Mouse (Mus musculus) CD4-positive, CD25-positive, alpha-beta regulatory T cell, adult 2 months (primary cell): ENCODE measurements around the gene Rsrc1.
A peak's percentile ranks its signal among the peaks of the same experiment; 100 is the strongest.

Experiments used
- DNase-seq: peaks from one replicate; pipeline ENCODE4 v3.0.0-alpha.2; 2012; ENCODE audit warnings: low read depth, low spot score

Gene Rsrc1

GRCm38 (mm10) chr3:67267448-67267847, 286.3 kb downstream of the Rsrc1 start:
- no peak for DNase-seq

GRCm38 (mm10) chr3:67279781-67280180, 298.6 kb downstream of the Rsrc1 start:
- DNase-seq = no peak

- no peak for DNase-seq
These were observed 299.1 kb downstream of the Rsrc1 start for GRCm38 (mm10) chr3:67280247-67280646.

- DNase-seq = no peak
These were observed 302.8 kb downstream of the Rsrc1 start for GRCm38 (mm10) chr3:67284039-67284438.

- no peak for DNase-seq
These were observed 303.7 kb downstream of the Rsrc1 start for GRCm38 (mm10) chr3:67284848-67285247.

- DNase-seq = no peak
These were observed 307.5 kb downstream of the Rsrc1 start for GRCm38 (mm10) chr3:67288664-67289063.

GRCm38 (mm10) chr3:67289482-67289881, 308.3 kb downstream of the Rsrc1 start:
- no peak for DNase-seq

- DNase-seq = no peak
These were observed 327.5 kb downstream of the Rsrc1 start for GRCm38 (mm10) chr3:67308725-67309124.

- no peak for DNase-seq
These were observed 328.6 kb downstream of the Rsrc1 start for GRCm38 (mm10) chr3:67309644-67310311.

- no peak for DNase-seq
These were observed 330.2 kb downstream of the Rsrc1 start for GRCm38 (mm10) chr3:67311436-67311835.

GRCm38 (mm10) chr3:67322422-67322821, 341.2 kb downstream of the Rsrc1 start:
- no peak for DNase-seq

- no peak for DNase-seq
These were observed 358.4 kb downstream of the Rsrc1 start for GRCm38 (mm10) chr3:67339558-67339957.

GRCm38 (mm10) chr3:67340921-67341320, 359.7 kb downstream of the Rsrc1 start:
- no peak for DNase-seq

- DNase-seq = no peak
These were observed 361.9 kb downstream of the Rsrc1 start for GRCm38 (mm10) chr3:67343004-67343662.

GRCm38 (mm10) chr3:67344599-67344998, 363.4 kb downstream of the Rsrc1 start:
- peak; percentile 66 for DNase-seq

GRCm38 (mm10) chr3:67346674-67347073, 365.5 kb downstream of the Rsrc1 start:
- DNase-seq = no peak

GRCm38 (mm10) chr3:67351406-67352127, 370.4 kb downstream of the Rsrc1 start:
- no peak for DNase-seq

- peak; percentile 75 for DNase-seq
These were observed 371.1 kb downstream of the Rsrc1 start for GRCm38 (mm10) chr3:67352128-67352762.

- no peak for DNase-seq
These were observed 371.6 kb downstream of the Rsrc1 start for GRCm38 (mm10) chr3:67352763-67353149.

GRCm38 (mm10) chr3:67358376-67358775, 377.2 kb downstream of the Rsrc1 start:
- no peak for DNase-seq

GRCm38 (mm10) chr3:67366087-67366892, 385.1 kb downstream of the Rsrc1 start:
- DNase-seq = no peak
